Mouse (Mus musculus): ENCODE data around the gene C1qtnf1. TPM values are rescaled to one million over a fixed set of nuclear protein-coding genes. Genes with fewer than 3 reads are reported as not detected.

The C1qtnf1 gene
- polyA plus RNA-seq, 1 experiment, result 24.2 TPM

DNA sequence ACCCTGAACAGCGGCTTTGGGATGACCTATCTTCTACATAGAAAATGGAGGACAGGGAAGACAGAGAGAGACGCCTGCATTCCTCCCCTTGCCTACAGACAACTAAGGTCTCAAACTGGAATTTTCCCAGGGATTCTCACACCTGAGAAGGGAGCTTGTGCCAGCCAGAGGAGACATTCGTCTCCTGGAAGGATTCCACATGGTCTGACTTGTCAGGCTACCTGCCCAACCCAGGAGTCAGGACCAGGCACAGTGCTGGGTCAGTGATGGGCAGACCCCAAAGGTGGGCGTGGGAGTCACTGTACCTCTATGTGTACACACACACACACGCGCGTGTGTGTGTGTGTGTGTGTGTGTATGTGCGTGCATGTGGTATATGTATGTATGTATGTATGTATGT lies 22.7 kb upstream of the C1qtnf1 start:
- DNase-seq, result no peak
- WGBS, result 92% methylated on average over 8 of the region's 8 CpGs

DNA sequence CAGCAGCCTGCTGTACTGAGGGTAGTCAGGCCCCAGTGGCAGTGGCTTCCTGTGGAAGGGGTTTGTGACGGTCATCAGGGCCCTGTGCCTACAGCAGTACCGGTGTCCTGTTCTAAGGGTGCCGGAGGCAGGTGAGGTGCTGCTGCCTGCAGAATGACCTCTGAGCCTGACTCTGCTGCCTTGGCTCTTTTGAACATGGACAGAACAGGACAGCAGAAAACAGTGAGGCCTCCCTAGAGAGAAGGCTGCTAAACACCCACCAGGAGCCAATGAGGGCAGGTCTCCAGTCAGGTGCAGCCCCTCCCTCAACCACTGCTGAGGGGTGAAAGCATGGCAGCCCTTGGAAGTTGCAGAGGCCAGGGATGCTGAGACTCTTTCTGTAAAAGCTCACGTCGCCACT lies 21.5 kb upstream of the C1qtnf1 start:
- TF ChIP-seq POLR2A (IDR thresholded peaks at IDR 0.05; ENCODE audit: low read depth, low read length), result no peak
- no peak for TF ChIP-seq CTCF (conservative IDR thresholded peaks at IDR 0.05; ENCODE audit: insufficient read depth, insufficient read length, low read depth, low read length)
- H3K4me1 ChIP-seq (ENCODE audit: control insufficient read depth, insufficient read depth, low read length), result peaks cover 13% of the 10 kb centered on the region
- peaks cover 4% of the 10 kb centered on the region; the same call in 1 of the 2 replicates for H3K36me3 ChIP-seq (ENCODE audit: control insufficient read depth, insufficient read depth, low read length)
- H3K4me3 ChIP-seq (ENCODE audit: insufficient read depth, low read depth, low read length), result no peak overlapping the region
- WGBS, result 65% methylated on average over 5 of the region's 5 CpGs
- no peak overlapping the region for H3K27ac ChIP-seq (ENCODE audit: insufficient read depth, low read depth, low read length)
- DNase-seq, result no peak
- H3K27me3 ChIP-seq (replicated peaks; ENCODE audit: control insufficient read depth, insufficient read depth, low read length), result no peaks in the 10 kb centered on the region

More for the DNA sequence above, 22.7 kb upstream of the C1qtnf1 start:
- Histone ChIP-seq H3K4me1 (ENCODE audit: control insufficient read depth, insufficient read depth, low read length) (peaks cover 9% of the 10 kb centered on the region), H3K27ac (ENCODE audit: insufficient read depth, low read depth, low read length) (no peak overlapping the region), H3K27me3 (replicated peaks; ENCODE audit: control insufficient read depth, insufficient read depth, low read length) (no peaks in the 10 kb centered on the region), H3K4me3 (ENCODE audit: insufficient read depth, low read depth, low read length) (no peak overlapping the region), H3K36me3 (ENCODE audit: control insufficient read depth, insufficient read depth, low read length) (peaks cover 4% of the 10 kb centered on the region; the same call in 1 of the 2 replicates)
- TF ChIP-seq CTCF (conservative IDR thresholded peaks at IDR 0.05; ENCODE audit: insufficient read depth, insufficient read length, low read depth, low read length) (no peak), POLR2A (IDR thresholded peaks at IDR 0.05; ENCODE audit: low read depth, low read length) (no peak)

DNA sequence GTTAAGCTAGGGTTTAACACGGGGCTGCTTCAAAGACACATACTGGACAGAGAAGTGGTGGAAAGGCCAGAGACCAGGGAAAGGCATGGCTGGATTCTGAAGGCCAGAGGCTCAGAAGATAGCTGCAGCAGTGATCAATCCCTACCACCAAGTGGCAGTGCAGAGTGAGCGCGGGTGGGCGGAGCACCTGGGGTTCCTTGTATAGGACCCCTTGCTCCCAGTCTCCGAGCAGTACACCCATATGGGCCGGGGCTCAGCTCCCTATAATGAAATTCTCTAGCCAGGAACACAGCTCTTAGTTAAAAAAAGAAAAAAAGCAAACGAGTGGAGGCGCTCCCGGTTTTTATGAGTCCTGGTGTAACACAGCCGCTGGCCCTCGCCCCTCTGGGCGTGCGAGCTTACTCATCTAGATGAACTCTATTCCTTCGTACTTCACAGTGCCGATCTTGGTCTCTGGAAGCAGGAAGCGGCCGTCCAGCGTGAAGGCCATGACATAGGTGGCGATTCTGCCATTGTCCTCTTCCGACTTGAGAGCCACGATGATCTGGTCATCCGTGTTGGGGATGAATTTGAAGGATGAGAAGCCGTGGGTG lies 20.6 kb upstream of the C1qtnf1 start:
- peaks cover 4% of the 10 kb centered on the region; the same call in 1 of the 2 replicates for H3K36me3 ChIP-seq (ENCODE audit: control insufficient read depth, insufficient read depth, low read length)
- TF ChIP-seq CTCF (conservative IDR thresholded peaks at IDR 0.05; ENCODE audit: insufficient read depth, insufficient read length, low read depth, low read length) (no peak), POLR2A (IDR thresholded peaks at IDR 0.05; ENCODE audit: low read depth, low read length) (no peak)
- WGBS, result 80% methylated on average over 23 of the region's 23 CpGs
- H3K4me1 ChIP-seq (ENCODE audit: control insufficient read depth, insufficient read depth, low read length), result peaks cover 17% of the 10 kb centered on the region; the same call in 1 of the 2 replicates
- no peak overlapping the region for H3K27ac ChIP-seq (ENCODE audit: insufficient read depth, low read depth, low read length)
- DNase-seq, result no peak
- no peaks in the 10 kb centered on the region for H3K27me3 ChIP-seq (replicated peaks; ENCODE audit: control insufficient read depth, insufficient read depth, low read length)
- H3K4me3 ChIP-seq (ENCODE audit: insufficient read depth, low read depth, low read length), result no peak overlapping the region

DNA sequence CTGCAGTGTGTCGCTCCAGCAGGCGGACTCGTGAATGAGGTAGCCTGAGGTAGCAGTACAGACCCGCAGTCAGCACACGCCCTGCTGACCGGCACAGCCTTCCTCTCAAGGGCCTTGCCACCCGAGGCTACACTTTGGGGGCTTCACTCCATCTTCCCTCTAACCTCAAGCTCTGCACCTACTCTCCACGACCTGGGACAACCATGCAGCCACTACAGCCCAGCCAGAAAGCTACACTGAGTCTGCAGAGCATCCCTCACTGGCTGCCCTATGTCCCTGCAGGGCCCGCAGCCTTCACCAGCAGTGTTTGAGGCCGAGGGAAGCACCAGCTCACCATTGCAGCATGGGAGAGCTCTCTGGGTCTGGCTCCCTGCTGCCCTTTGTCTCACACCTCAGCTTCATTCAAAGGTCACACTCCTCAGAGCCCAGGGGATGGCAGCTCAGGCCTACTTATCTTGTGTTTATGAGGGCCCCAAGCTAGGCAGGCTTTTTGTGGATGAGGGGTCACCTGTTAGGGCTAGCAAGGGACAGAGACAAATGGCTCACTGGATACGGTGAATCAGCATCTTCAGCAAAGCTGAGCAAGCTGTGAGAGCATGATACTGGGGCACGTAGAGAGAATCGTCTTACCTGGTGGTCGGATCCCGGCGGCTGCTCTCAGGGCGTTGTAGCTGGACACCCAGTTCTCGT lies 19.8 kb upstream of the C1qtnf1 start:
- no peak for DNase-seq
- H3K4me1 ChIP-seq (ENCODE audit: control insufficient read depth, insufficient read depth, low read length), result peaks cover 22% of the 10 kb centered on the region
- H3K27me3 ChIP-seq (replicated peaks; ENCODE audit: control insufficient read depth, insufficient read depth, low read length), result no peaks in the 10 kb centered on the region
- H3K36me3 ChIP-seq (ENCODE audit: control insufficient read depth, insufficient read depth, low read length), result peaks cover 4% of the 10 kb centered on the region; the same call in 1 of the 2 replicates
- WGBS, result 80% methylated on average over 18 of the region's 18 CpGs
- H3K27ac ChIP-seq (ENCODE audit: insufficient read depth, low read depth, low read length), result no peak overlapping the region
- no peak overlapping the region for H3K4me3 ChIP-seq (ENCODE audit: insufficient read depth, low read depth, low read length)
- TF ChIP-seq CTCF (conservative IDR thresholded peaks at IDR 0.05; ENCODE audit: insufficient read depth, insufficient read length, low read depth, low read length), result no peak
- TF ChIP-seq POLR2A (IDR thresholded peaks at IDR 0.05; ENCODE audit: low read depth, low read length), result no peak

DNA sequence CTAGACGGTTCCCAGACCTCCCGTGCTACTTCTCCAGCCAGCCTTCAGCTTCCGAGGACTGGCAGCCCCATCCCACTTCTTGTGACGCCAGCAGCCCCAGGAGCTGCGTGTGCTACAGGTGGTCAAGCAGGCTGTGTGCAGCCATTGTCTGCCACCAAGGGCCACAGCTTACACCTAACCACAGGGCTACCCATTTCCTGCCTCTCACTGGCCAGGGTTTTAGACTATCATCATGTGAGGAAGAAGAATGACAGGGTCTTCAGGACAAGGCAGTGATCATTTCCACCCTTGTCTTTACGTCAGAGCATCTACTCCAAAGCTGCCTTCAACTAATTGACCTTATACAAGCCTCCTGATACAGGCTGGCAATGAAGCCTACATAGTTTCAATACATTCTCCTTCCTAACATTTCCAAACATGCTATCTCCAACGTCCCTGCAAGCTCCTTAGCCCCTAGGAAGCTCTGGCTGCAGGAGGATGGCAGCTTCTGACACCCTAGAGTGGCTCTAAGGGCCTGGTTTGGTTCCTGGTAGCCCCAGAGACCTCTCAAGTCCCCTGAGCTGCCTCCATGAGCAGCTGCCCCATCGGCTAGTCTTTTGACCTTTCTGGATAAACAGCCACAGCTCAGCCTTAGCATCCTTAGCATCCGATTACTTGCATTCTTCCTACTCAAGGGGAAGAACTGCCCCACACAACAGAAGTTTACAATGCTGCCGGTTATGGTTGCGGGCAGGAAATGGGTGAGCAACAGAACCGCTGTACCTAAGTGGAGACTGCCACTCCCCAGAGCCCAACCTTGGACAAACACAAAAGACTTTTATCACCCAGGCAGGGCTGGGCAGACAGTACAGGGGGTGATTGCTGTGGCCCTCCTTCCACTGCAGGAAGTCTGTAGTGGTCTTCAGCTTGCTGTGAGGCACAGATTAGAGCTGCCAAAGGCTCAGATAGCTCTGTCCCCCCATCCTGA lies 18.6 kb upstream of the C1qtnf1 start:
- Histone ChIP-seq H3K27ac (ENCODE audit: insufficient read depth, low read depth, low read length) (no peak overlapping the region), H3K4me3 (ENCODE audit: insufficient read depth, low read depth, low read length) (no peak overlapping the region), H3K4me1 (ENCODE audit: control insufficient read depth, insufficient read depth, low read length) (peaks cover 33% of the 10 kb centered on the region), H3K27me3 (replicated peaks; ENCODE audit: control insufficient read depth, insufficient read depth, low read length) (no peaks in the 10 kb centered on the region), H3K36me3 (ENCODE audit: control insufficient read depth, insufficient read depth, low read length) (peaks cover 4% of the 10 kb centered on the region; the same call in 1 of the 2 replicates)
- 80% methylated on average over 12 of the region's 12 CpGs for WGBS
- no peak for TF ChIP-seq POLR2A (IDR thresholded peaks at IDR 0.05; ENCODE audit: low read depth, low read length)
- no peak for TF ChIP-seq CTCF (conservative IDR thresholded peaks at IDR 0.05; ENCODE audit: insufficient read depth, insufficient read length, low read depth, low read length)
- DNase-seq, result no peak

DNA sequence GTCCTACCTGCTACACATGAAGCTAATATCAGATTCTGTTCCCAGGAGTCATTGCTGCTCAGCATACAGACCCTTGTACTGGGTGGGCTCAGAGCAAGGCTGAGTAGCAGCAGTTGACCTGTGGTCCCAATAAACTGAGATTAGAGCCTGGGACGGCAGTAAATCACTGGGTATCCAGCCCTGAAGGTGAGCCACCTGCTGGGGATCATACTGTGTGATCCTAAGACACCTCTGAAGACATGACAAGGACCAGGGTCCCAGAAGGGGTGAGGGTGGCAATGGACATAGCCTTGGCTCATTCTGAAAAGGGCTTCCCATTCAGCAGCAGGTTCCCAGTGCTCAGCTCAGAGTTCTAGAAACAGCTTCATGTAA lies 17.9 kb upstream of the C1qtnf1 start:
- no peak overlapping the region for H3K27ac ChIP-seq (ENCODE audit: insufficient read depth, low read depth, low read length)
- H3K36me3 ChIP-seq (ENCODE audit: control insufficient read depth, insufficient read depth, low read length), result peaks cover 4% of the 10 kb centered on the region; the same call in 1 of the 2 replicates
- H3K27me3 ChIP-seq (replicated peaks; ENCODE audit: control insufficient read depth, insufficient read depth, low read length), result no peaks in the 10 kb centered on the region
- H3K4me1 ChIP-seq (ENCODE audit: control insufficient read depth, insufficient read depth, low read length), result peaks cover 40% of the 10 kb centered on the region
- TF ChIP-seq POLR2A (IDR thresholded peaks at IDR 0.05; ENCODE audit: low read depth, low read length) (no peak), CTCF (conservative IDR thresholded peaks at IDR 0.05; ENCODE audit: insufficient read depth, insufficient read length, low read depth, low read length) (no peak)
- H3K4me3 ChIP-seq (ENCODE audit: insufficient read depth, low read depth, low read length), result no peak overlapping the region
- no peak for DNase-seq
- WGBS, result 67% methylated on average over 1 of the region's 1 CpGs
